Mouse (Mus musculus) kidney, postnatal 14 days (tissue): ENCODE measurements at regions not wholly inside any gene's neighbourhood (a gene's known extent, or its start where the extent isn't known, plus 50 kb on each side); places are given as distances from the start of the nearest gene placed in this dataset.

Experiments used
- DNase-seq: peaks from one replicate; pipeline ENCODE4 v3.0.0; 2022; ENCODE audit warnings: mixed read lengths

- peak; percentile 41 for DNase-seq
Observed at GRCm38 (mm10) chr14:51309951-51310350, 51.6 kb upstream of the Gm7247 start.

GRCm38 (mm10) chr14:51310583-51310982 is 51.0 kb upstream of the Gm7247 start:
- peak; percentile 11 for DNase-seq
